Mouse (Mus musculus): Measurements from ENCODE around the gene Cracr2a. TPM values are rescaled to one million over a fixed set of nuclear protein-coding genes. Genes with fewer than 3 reads are reported as not detected.

The Cracr2a gene
- polyA plus RNA-seq, 1 experiment = 0.01 TPM

- Histone ChIP-seq H3K27me3 (ENCODE audit: control insufficient read depth, insufficient read depth, insufficient read length) (no peaks in the 10 kb centered on the region), H3K79me2 (ENCODE audit: control insufficient read depth, insufficient read depth) (no peaks in the 10 kb centered on the region), H3K4me3 (ENCODE audit: insufficient read depth, poor library complexity, severe bottlenecking) (no peak overlapping the region), H3ac (ENCODE audit: control insufficient read depth, insufficient read length, low read depth) (no peak overlapping the region), H3K79me3 (ENCODE audit: low read depth) (no peaks in the 10 kb centered on the region), H3K36me3 (ENCODE audit: control insufficient read depth, insufficient read depth) (no peaks in the 10 kb centered on the region)
- TF ChIP-seq MAX (IDR thresholded peaks at IDR 0.05) (no peak), CTCF (IDR thresholded peaks at IDR 0.05; ENCODE audit: control insufficient read depth, insufficient read depth, insufficient read length) (no peak), MYOD1 (IDR thresholded peaks at IDR 0.05; ENCODE audit: control insufficient read depth, insufficient read length, low read depth) (no peak), FOSL1 (IDR thresholded peaks at IDR 0.05; ENCODE audit: insufficient read depth, low read length, poor library complexity, severe bottlenecking) (no peak), CEBPB (IDR thresholded peaks at IDR 0.05; ENCODE audit: low read depth) (peak; percentile 23), USF1 (IDR thresholded peaks at IDR 0.05; ENCODE audit: low read depth) (no peak)
Observed at GRCm38 (mm10) chr6:127529451-127529850, 31.7 kb upstream of the Cracr2a start.

DNA sequence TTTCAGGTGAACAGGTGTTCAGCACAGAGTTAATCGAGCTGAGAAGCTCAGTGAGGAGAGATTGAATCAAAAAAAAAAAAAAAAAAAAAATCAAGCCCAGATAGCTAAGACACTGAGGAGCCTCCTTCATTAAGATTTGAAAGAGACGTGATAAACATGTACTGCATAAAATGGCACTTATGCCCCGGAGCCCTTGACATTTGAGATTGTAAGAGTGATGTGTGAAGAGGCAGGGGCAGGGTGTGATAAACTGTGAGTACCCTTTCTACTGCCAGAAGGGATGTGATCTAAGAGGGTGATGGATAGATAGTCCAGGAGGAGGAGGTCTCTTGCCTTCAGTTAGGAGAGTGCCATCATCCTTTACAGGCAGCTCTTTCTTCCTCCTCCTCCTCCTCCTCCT, 30.9 kb upstream of the Cracr2a start:
- H3K4me3 ChIP-seq (ENCODE audit: insufficient read depth, poor library complexity, severe bottlenecking) = no peak overlapping the region
- H3ac ChIP-seq (ENCODE audit: control insufficient read depth, insufficient read length, low read depth) = no peak overlapping the region
- no peaks in the 10 kb centered on the region for H3K36me3 ChIP-seq (ENCODE audit: control insufficient read depth, insufficient read depth)
- no peaks in the 10 kb centered on the region for H3K79me3 ChIP-seq (ENCODE audit: low read depth)
- no peaks in the 10 kb centered on the region for H3K79me2 ChIP-seq (ENCODE audit: control insufficient read depth, insufficient read depth)
- TF ChIP-seq MAX (IDR thresholded peaks at IDR 0.05) = no peak
- no peak for TF ChIP-seq CTCF (IDR thresholded peaks at IDR 0.05; ENCODE audit: control insufficient read depth, insufficient read depth, insufficient read length)
- no peak for TF ChIP-seq FOSL1 (IDR thresholded peaks at IDR 0.05; ENCODE audit: insufficient read depth, low read length, poor library complexity, severe bottlenecking)
- no peak for TF ChIP-seq CEBPB (IDR thresholded peaks at IDR 0.05; ENCODE audit: low read depth)
- TF ChIP-seq USF1 (IDR thresholded peaks at IDR 0.05; ENCODE audit: low read depth) = no peak
- TF ChIP-seq MYOD1 (IDR thresholded peaks at IDR 0.05; ENCODE audit: control insufficient read depth, insufficient read length, low read depth) = no peak
- no peak for TF ChIP-seq MYOG (IDR thresholded peaks at IDR 0.05; ENCODE audit: control insufficient read depth, extremely low read depth, insufficient read length)
- H3K27me3 ChIP-seq (ENCODE audit: control insufficient read depth, insufficient read depth, insufficient read length) = no peaks in the 10 kb centered on the region

- no peaks in the 10 kb centered on the region for H3K27me3 ChIP-seq (ENCODE audit: control insufficient read depth, insufficient read depth, insufficient read length)
- H3ac ChIP-seq (ENCODE audit: control insufficient read depth, insufficient read length, low read depth) = no peak overlapping the region
- TF ChIP-seq CEBPB (IDR thresholded peaks at IDR 0.05; ENCODE audit: low read depth) (no peak), MYOG (IDR thresholded peaks at IDR 0.05; ENCODE audit: control insufficient read depth, extremely low read depth, insufficient read length) (no peak), MYOD1 (IDR thresholded peaks at IDR 0.05; ENCODE audit: control insufficient read depth, insufficient read length, low read depth) (no peak), MAX (IDR thresholded peaks at IDR 0.05) (no peak), USF1 (IDR thresholded peaks at IDR 0.05; ENCODE audit: low read depth) (no peak), FOSL1 (IDR thresholded peaks at IDR 0.05; ENCODE audit: insufficient read depth, low read length, poor library complexity, severe bottlenecking) (no peak), CTCF (IDR thresholded peaks at IDR 0.05; ENCODE audit: control insufficient read depth, insufficient read depth, insufficient read length) (no peak)
- H3K36me3 ChIP-seq (ENCODE audit: control insufficient read depth, insufficient read depth) = no peaks in the 10 kb centered on the region
- no peaks in the 10 kb centered on the region for H3K79me3 ChIP-seq (ENCODE audit: low read depth)
- no peaks in the 10 kb centered on the region for H3K79me2 ChIP-seq (ENCODE audit: control insufficient read depth, insufficient read depth)
- H3K4me3 ChIP-seq (ENCODE audit: insufficient read depth, poor library complexity, severe bottlenecking) = no peak overlapping the region
Observed at GRCm38 (mm10) chr6:127531412-127532205, 29.5 kb upstream of the Cracr2a start.

GRCm38 (mm10) chr6:127532304-127532703, 28.8 kb upstream of the Cracr2a start:
- Histone ChIP-seq H3K79me3 (ENCODE audit: low read depth) (no peaks in the 10 kb centered on the region), H3K79me2 (ENCODE audit: control insufficient read depth, insufficient read depth) (no peaks in the 10 kb centered on the region), H3K4me3 (ENCODE audit: insufficient read depth, poor library complexity, severe bottlenecking) (no peak overlapping the region), H3K27me3 (ENCODE audit: control insufficient read depth, insufficient read depth, insufficient read length) (no peaks in the 10 kb centered on the region), H3K36me3 (ENCODE audit: control insufficient read depth, insufficient read depth) (no peaks in the 10 kb centered on the region), H3ac (ENCODE audit: control insufficient read depth, insufficient read length, low read depth) (no peak overlapping the region)
- no peak for TF ChIP-seq MAX (IDR thresholded peaks at IDR 0.05)
- TF ChIP-seq CTCF (IDR thresholded peaks at IDR 0.05; ENCODE audit: control insufficient read depth, insufficient read depth, insufficient read length) = no peak
- no peak for TF ChIP-seq CEBPB (IDR thresholded peaks at IDR 0.05; ENCODE audit: low read depth)
- no peak for TF ChIP-seq USF1 (IDR thresholded peaks at IDR 0.05; ENCODE audit: low read depth)
- TF ChIP-seq MYOD1 (IDR thresholded peaks at IDR 0.05; ENCODE audit: control insufficient read depth, insufficient read length, low read depth) = no peak
- TF ChIP-seq MYOG (IDR thresholded peaks at IDR 0.05; ENCODE audit: control insufficient read depth, extremely low read depth, insufficient read length) = no peak
- no peak for TF ChIP-seq FOSL1 (IDR thresholded peaks at IDR 0.05; ENCODE audit: insufficient read depth, low read length, poor library complexity, severe bottlenecking)

DNA sequence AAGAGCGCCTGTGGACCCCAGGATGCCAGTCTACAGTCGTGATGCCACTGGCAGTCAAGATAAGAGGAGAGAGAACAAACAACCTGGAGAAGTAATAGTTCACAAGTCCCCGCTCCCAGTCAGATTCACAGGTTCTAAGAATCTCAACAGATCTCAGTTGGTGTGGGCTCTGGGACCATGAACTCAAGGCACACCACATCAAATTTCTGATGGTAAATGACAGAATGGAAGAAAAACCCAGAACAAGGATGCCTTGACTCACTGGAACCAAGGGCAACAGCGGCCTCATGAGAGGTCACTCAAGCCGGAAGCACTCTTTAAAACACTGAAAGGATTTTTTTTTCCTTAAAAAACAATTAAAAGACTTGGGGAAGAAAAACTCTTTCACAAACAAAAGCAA, 27.4 kb upstream of the Cracr2a start:
- no peak for TF ChIP-seq FOSL1 (IDR thresholded peaks at IDR 0.05; ENCODE audit: insufficient read depth, low read length, poor library complexity, severe bottlenecking)
- TF ChIP-seq MYOD1 (IDR thresholded peaks at IDR 0.05; ENCODE audit: control insufficient read depth, insufficient read length, low read depth) = no peak
- TF ChIP-seq CTCF (IDR thresholded peaks at IDR 0.05; ENCODE audit: control insufficient read depth, insufficient read depth, insufficient read length) = no peak
- no peak for TF ChIP-seq USF1 (IDR thresholded peaks at IDR 0.05; ENCODE audit: low read depth)
- no peak for TF ChIP-seq MAX (IDR thresholded peaks at IDR 0.05)
- TF ChIP-seq MYOG (IDR thresholded peaks at IDR 0.05; ENCODE audit: control insufficient read depth, extremely low read depth, insufficient read length) = no peak
- TF ChIP-seq CEBPB (IDR thresholded peaks at IDR 0.05; ENCODE audit: low read depth) = no peak
- H3K36me3 ChIP-seq (ENCODE audit: control insufficient read depth, insufficient read depth) = no peaks in the 10 kb centered on the region
- no peak overlapping the region for H3ac ChIP-seq (ENCODE audit: control insufficient read depth, insufficient read length, low read depth)
- no peak overlapping the region for H3K4me3 ChIP-seq (ENCODE audit: insufficient read depth, poor library complexity, severe bottlenecking)
- H3K79me2 ChIP-seq (ENCODE audit: control insufficient read depth, insufficient read depth) = no peaks in the 10 kb centered on the region
- no peaks in the 10 kb centered on the region for H3K27me3 ChIP-seq (ENCODE audit: control insufficient read depth, insufficient read depth, insufficient read length)
- no peaks in the 10 kb centered on the region for H3K79me3 ChIP-seq (ENCODE audit: low read depth)

Data from C2C12 (cell line).